Mouse (Mus musculus) heart, embryonic 14.5 days (tissue): Measurements from ENCODE around the gene Cbr3. TPM values are rescaled to one million over a fixed set of nuclear protein-coding genes. Genes with fewer than 3 reads are reported as not detected.

ENCODE experiments used
- ATAC-seq: fragments of 200-750 bp; cut with Nextera tagmentation; 2 replicates; pipeline ENCODE4 v1.8.0; 2017; ENCODE audit warnings: low read depth, moderate TSS enrichment; ENCODE audit not compliant: insufficient number of reproducible peaks, insufficient read depth, low FRiP score
- H3K27ac ChIP-seq, 2 experiments: fragments of 200-500 bp in 1 of 2; fragments of 300-500 bp in 1 of 2; sonication (generic) in 1 of 2; replicated peaks in 1 of 2; 2 replicates each; pipeline ENCODE4 v1.5.1; 2012 to 2014; ENCODE audit warnings: low read depth in 2 of 2, low read length in 2 of 2, control low read depth in 1 of 2, mild to moderate bottlenecking in 1 of 2, mixed read lengths in 1 of 2; ENCODE audit not compliant: control insufficient read depth in 1 of 2, insufficient read depth in 1 of 2
- H3K27me3 ChIP-seq: fragments of 300-500 bp; sonication (generic); 2 replicates; pipeline ENCODE4 v1.6.1; 2014; ENCODE audit warnings: mild to moderate bottlenecking, low read length, control low read depth; ENCODE audit not compliant: control insufficient read depth, insufficient read depth
- H3K36me3 ChIP-seq: fragments of 300-500 bp; sonication (generic); 2 replicates; pipeline ENCODE4 v1.6.1; 2014; ENCODE audit warnings: mild to moderate bottlenecking, control low read depth, low read length, mixed read lengths; ENCODE audit not compliant: control insufficient read depth, insufficient read depth
- H3K4me1 ChIP-seq, 2 experiments: fragments of 200-500 bp in 1 of 2; fragments of 300-500 bp in 1 of 2; sonication (generic) in 1 of 2; 2 replicates each; pipeline ENCODE4 v1.6.1; 2012 to 2014; ENCODE audit warnings: low read length in 2 of 2, control low read depth in 1 of 2, mixed read lengths in 1 of 2; ENCODE audit not compliant: control insufficient read depth in 2 of 2, insufficient read depth in 2 of 2
- H3K4me2 ChIP-seq: fragments of 300-500 bp; sonication (generic); 2 replicates; pipeline ENCODE4 v1.6.1; 2014; ENCODE audit warnings: mild to moderate bottlenecking, low read length
- H3K4me3 ChIP-seq, 2 experiments: fragments of 200-500 bp in 1 of 2; fragments of 300-500 bp in 1 of 2; sonication (generic) in 1 of 2; 2 replicates each; pipeline ENCODE4 v1.5.1; 2012 to 2014; ENCODE audit warnings: low read length in 2 of 2, mild to moderate bottlenecking in 2 of 2, control low read depth in 1 of 2, low read depth in 1 of 2, moderate library complexity in 1 of 2; ENCODE audit not compliant: control insufficient read depth in 1 of 2, insufficient read depth in 1 of 2
- H3K9ac ChIP-seq: fragments of 300-500 bp; sonication (generic); 2 replicates; pipeline ENCODE4 v1.6.1; 2014; ENCODE audit warnings: mild to moderate bottlenecking, low read length
- H3K9me3 ChIP-seq: fragments of 300-500 bp; sonication (generic); 2 replicates; pipeline ENCODE4 v1.6.1; 2016; ENCODE audit warnings: low read length, control low read depth; ENCODE audit not compliant: control insufficient read depth
- WGBS: fragments of 180-500 bp; shearing (Covaris S2); extraction: QIAGEN DNeasy Blood & Tissue Kit; methylation state at CpG from one replicate; pipeline ENCODE4 v1.1.7; 2014; 5-methylcytosine and 5-hydroxymethylcytosine counted together
- polyA plus RNA-seq: library from polyadenylated mRNA; unstranded; fragments of >200 nt; fragmentation: Nextera tagmentation; extraction: Ambion mirVana; gene quantifications from 2 replicates; pipeline ENCODE4 v1.2.1, GENCODE M21; 2014

The Cbr3 gene
- polyA plus RNA-seq, 1 experiment from 2014 or later = 0.77 TPM

DNA sequence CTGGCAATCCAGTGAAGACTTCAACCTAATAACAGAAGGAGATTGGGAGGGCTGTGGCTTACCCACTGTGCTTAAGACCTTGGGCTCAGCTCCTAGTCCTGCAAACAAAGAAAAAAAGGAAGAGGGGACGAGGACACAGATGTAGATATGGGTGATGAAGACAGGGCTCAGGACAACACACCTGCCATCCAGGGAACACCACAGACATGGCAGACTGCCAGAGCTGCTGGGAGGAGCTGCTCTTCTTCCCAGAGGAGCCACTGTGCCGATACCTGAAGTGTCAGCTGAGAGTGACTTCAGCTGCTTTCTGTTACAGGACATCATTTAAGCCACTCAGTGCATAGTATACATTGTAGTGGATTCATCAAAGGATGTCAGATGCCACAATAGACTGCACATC, 39.5 kb downstream of the Cbr3 start:
- 57% methylated on average over 2 of the region's 2 CpGs for WGBS
- no peak for ATAC-seq
- no peak overlapping the region for H3K4me3 ChIP-seq

DNA sequence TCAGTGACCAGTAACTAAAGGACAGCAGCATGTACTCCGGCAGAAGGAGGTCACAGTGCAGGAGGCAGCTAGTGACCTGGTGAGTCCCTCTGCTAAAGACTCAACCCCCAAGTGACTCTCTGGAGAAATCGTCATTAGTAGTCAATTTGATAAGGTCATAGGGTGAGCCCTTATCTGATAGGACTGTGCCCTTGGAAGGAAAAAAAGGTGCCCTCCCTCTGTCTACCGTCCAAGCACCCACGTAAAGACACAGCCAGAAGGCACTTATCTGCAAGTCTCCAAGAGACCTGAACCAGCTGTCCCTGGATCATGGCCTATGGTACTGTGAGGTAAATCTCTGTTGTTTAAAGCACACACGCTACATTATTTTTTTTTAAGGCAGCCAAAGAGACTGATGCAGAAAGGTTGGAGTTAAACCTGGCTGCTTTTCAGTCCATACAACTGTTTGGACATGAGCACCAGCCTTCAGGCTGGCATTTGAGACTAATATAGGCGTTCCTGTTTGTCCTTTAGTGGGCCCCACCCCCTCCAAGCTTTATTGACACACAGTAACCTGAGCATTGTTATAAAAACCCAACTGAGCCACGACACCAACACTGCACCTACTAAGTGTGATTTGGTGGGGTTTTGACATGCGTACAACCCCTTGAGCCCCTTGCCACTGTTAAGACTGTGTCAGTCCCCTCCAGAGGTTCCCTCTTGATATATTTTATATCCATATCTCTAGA, 42.6 kb downstream of the Cbr3 start:
- no peak overlapping the region for H3K4me3 ChIP-seq
- 65% methylated on average over 8 of the region's 8 CpGs for WGBS
- no peak for ATAC-seq

More for the DNA sequence above, 39.5 kb downstream of the Cbr3 start:
- peaks cover 0 to 1% of the 10 kb centered on the region in 2 experiments; a peak in 2 of 4 replicates for H3K4me1 ChIP-seq
- no peaks in the 10 kb centered on the region for H3K9me3 ChIP-seq
- H3K27me3 ChIP-seq = no peaks in the 10 kb centered on the region
- no peak overlapping the region for H3K27ac ChIP-seq
- H3K36me3 ChIP-seq = no peaks in the 10 kb centered on the region
- H3K9ac ChIP-seq = no peak overlapping the region
- H3K4me2 ChIP-seq = no peak overlapping the region

DNA sequence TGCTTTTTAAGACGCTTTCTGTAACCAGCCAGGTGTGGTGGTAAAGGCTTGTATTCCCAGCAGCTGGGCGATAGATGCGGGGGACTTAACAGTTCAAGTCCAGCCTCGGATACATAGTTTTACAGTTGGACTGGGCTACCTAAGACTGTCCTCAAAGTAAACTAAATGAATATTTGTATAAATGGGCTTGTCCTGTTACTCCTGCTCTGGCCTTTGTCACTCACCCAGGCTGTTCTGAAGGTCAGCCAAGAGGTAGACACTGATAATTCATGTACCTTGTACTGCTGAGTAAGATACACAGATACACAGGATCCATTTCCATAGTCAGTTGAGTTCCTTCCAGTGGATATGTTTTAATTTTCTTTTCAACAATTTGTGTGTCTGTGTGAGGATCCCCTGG, 43.2 kb downstream of the Cbr3 start:
- no peak overlapping the region for H3K4me2 ChIP-seq
- 0 out of 2 replicates have a peak, but pooled peaks cover 3% of the 10 kb centered on the region for H3K36me3 ChIP-seq
- no peak for ATAC-seq
- H3K4me1 ChIP-seq = peaks cover 7% of the 10 kb centered on the region in 2 experiments; a peak in 3 of 4 replicates
- H3K27me3 ChIP-seq = no peaks in the 10 kb centered on the region
- no peak overlapping the region for H3K27ac ChIP-seq
- H3K9me3 ChIP-seq = no peaks in the 10 kb centered on the region
- H3K4me3 ChIP-seq = no peak overlapping the region
- 87% methylated on average over 4 of the region's 4 CpGs for WGBS
- no peak overlapping the region for H3K9ac ChIP-seq

More for the DNA sequence above, 42.6 kb downstream of the Cbr3 start:
- peaks cover 3 to 4% of the 10 kb centered on the region in 2 experiments; a peak in 1 of 4 replicates for H3K4me1 ChIP-seq
- H3K27ac ChIP-seq = no peak overlapping the region
- no peaks in the 10 kb centered on the region for H3K9me3 ChIP-seq
- no peak overlapping the region for H3K4me2 ChIP-seq
- H3K36me3 ChIP-seq = 0 out of 2 replicates have a peak, but pooled peaks cover 3% of the 10 kb centered on the region
- H3K27me3 ChIP-seq = no peaks in the 10 kb centered on the region
- H3K9ac ChIP-seq = no peak overlapping the region

DNA sequence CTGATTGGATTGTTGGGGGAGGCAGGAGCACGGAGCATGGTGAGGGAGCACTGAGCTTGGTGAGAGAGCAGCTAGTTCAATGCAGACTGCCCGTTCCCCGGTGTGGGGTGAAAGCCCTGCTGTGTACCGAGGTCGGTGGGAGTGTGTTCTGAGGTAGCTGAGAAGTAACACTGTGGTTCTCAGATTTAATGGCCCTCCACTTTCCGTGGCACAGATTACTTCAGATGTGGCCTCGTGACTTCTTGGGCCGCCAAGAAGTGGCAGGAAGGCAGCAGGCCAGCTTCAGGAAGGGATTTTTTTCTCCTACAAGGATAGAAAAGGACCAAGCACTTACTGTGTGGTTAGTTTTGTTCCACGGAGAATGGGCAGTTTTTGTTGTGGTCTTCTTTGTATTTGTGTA, 45.7 kb downstream of the Cbr3 start:
- no peak overlapping the region for H3K4me3 ChIP-seq
- no peak overlapping the region for H3K9ac ChIP-seq
- no peak overlapping the region for H3K4me2 ChIP-seq
- ATAC-seq = no peak
- no peaks in the 10 kb centered on the region for H3K9me3 ChIP-seq
- 77% methylated on average over 9 of the region's 9 CpGs for WGBS
- H3K36me3 ChIP-seq = 0 out of 2 replicates have a peak, but pooled peaks cover 3% of the 10 kb centered on the region
- no peaks in the 10 kb centered on the region for H3K27me3 ChIP-seq
- no peak overlapping the region for H3K27ac ChIP-seq
- H3K4me1 ChIP-seq = peaks cover 9 to 10% of the 10 kb centered on the region in 2 experiments; a peak in 3 of 4 replicates

DNA sequence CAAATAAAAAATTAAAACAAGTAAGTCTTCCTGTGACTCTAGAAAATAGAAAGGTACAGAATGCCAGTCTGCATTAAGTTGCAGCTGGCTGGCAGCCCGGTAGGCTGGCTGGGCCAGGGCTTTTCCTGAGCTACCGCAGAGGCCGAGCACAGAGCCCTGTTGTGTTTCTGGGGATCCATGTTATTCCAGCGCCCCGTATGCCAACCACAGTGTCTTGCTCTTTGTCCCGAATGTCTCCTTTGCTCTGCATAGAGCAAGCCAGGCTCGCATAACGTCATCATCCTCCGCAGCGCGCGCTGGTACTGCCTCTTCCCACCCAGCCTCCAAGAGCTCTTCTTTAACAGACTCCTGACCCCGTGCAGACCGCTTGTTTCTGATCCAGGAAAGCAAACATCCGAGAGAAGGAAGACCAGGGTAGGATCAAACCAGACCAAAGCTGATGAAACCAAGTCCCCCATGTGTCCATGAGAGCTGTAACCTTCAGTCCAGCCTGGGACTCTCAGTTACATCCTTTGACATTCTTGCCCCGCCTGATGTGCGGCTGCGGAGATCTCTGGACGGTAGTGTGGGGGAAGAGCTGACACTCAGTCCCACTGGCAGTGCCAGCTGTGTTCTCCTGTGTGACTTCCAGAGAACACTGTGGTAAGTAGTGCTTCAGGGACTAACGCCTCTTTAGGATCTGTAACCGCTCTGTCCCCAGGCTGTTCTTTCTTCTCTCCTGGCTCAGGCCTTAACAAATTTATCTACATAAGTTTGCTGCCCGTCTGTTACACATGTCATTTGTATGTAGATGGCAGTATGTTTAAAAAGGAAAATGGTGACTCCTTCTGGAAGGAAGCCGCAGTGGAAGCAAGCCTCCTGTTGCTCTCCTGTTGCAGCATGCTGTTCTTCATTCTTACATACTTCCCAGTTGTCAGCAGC, 47.0 kb downstream of the Cbr3 start:
- H3K27ac ChIP-seq = no peak overlapping the region
- no peak overlapping the region for H3K4me3 ChIP-seq
- no peaks in the 10 kb centered on the region for H3K9me3 ChIP-seq
- peaks cover 9 to 10% of the 10 kb centered on the region in 2 experiments; a peak in 3 of 4 replicates for H3K4me1 ChIP-seq
- H3K36me3 ChIP-seq = 0 out of 2 replicates have a peak, but pooled peaks cover 3% of the 10 kb centered on the region
- H3K4me2 ChIP-seq = no peak overlapping the region
- ATAC-seq = no peak
- 83% methylated on average over 23 of the region's 23 CpGs for WGBS
- H3K27me3 ChIP-seq = no peaks in the 10 kb centered on the region
- no peak overlapping the region for H3K9ac ChIP-seq

DNA sequence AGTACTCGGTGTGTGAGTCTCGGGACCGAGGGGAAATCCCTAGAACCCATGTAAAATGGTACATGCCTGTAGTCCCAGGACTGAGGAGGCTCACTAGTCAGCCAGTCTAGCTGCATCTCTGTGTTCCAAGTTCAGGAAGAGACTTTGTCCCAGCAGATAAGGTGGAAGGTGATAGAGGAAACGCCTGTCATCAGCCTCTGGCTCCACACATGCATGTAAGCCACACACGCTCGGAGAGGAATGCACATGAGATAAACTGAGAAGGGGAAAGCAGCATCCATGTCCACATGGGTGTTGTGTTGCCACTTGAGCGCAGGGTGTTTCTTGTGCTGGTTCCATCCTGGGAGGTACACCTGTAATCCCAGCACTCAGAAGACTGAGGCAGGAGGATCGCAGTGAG, 48.3 kb downstream of the Cbr3 start:
- Histone ChIP-seq H3K4me1 (peaks cover 9 to 10% of the 10 kb centered on the region in 2 experiments; a peak in 3 of 4 replicates), H3K27me3 (no peaks in the 10 kb centered on the region), H3K9ac (no peak overlapping the region), H3K4me3 (no peak overlapping the region), H3K9me3 (no peaks in the 10 kb centered on the region), H3K27ac (no peak overlapping the region), H3K4me2 (no peak overlapping the region), H3K36me3 (peaks cover 3% of the 10 kb centered on the region; the same call in 1 of the 2 replicates)
- no peak for ATAC-seq
- WGBS = 49% methylated on average over 8 of the region's 8 CpGs

DNA sequence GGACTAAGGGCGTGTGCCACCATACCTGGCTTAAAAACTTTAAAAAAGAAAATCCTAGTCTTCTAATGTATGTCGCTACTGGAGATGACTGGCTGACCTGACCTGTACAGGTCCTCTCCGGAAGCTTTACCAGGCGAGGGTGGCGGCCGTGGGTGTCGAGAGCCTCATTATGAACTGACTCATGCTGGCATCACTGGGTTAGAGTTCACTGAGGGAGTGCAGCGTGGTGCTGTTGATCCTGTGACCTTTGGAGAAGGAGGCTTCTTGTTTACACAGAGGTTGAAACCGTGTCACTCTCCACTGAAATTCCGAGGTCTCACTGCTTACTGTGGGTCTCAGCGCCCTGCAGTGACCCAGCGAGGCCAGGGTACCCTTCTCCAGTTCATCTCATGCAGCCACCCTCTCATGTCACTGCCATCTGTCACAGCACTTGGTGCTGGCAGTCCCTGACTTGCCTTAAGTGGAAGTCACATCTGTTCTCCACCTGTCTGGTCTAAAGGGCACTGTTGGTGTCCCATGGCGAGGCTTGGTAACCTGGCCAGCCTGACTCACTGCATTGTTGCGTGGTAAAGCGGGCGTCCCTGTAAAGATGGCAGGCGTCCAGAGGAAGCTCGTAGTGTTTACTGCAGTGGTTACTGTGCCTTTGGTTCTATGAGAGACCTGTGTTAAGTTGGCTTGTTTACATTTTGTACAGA, 50.0 kb downstream of the Cbr3 start:
- H3K4me1 ChIP-seq = peaks cover 9 to 10% of the 10 kb centered on the region in 2 experiments; a peak in 3 of 4 replicates
- H3K4me2 ChIP-seq = no peak overlapping the region
- H3K4me3 ChIP-seq = no peak overlapping the region
- H3K27ac ChIP-seq = no peak overlapping the region
- ATAC-seq = no peak
- peaks cover 3% of the 10 kb centered on the region; the same call in 1 of the 2 replicates for H3K36me3 ChIP-seq
- WGBS = 85% methylated on average over 18 of the region's 18 CpGs
- H3K9ac ChIP-seq = no peak overlapping the region
- H3K9me3 ChIP-seq = no peaks in the 10 kb centered on the region
- H3K27me3 ChIP-seq = no peaks in the 10 kb centered on the region
